Mouse (Mus musculus) small intestine, adult 2 months (tissue): ENCODE measurements around the gene Rd3.

Experiments used
- CTCF ChIP-seq: fragments of 200-500 bp; IDR thresholded peaks from 2 replicates; pipeline ENCODE4 v1.5.1; 2012; ENCODE audit warnings: low read depth, mild to moderate bottlenecking, control low read depth, inconsistent platforms, low read length, moderate library complexity, mixed read lengths; ENCODE audit not compliant: insufficient replicate concordance, insufficient read length; ENCODE audit errors: extremely low read depth
- POLR2A ChIP-seq: fragments of 200-500 bp; IDR thresholded peaks from 2 replicates; pipeline ENCODE4 v1.6.1; 2012; ENCODE audit warnings: low read depth, mild to moderate bottlenecking, control low read depth, inconsistent platforms, low read length, moderate library complexity

DNA sequence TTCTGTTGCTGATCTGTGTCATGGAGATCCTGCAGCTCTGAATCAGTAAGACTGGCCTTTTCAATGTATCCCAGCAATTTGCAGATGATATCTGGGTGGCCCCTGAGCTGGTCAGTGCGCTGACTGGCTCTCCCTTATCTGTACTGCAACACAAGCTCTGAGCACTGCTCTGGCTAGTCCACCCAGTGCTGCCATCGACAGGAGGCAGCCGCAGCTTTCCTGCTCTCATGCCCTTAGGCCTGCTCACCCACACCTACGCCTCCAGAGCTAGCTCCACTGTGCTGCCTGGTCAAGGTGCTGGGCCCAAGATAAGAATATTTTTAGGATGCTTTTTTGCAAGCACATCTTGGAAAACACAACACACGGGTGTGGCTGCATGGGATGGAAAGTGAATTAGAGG is 17.3 kb downstream of the Rd3 start:
- no peak for TF ChIP-seq CTCF
- TF ChIP-seq POLR2A: no peak
